Mouse (Mus musculus) ES-E14 (cell line): ENCODE results near the gene Plxdc1.

ENCODE experiments used
- CHD2 ChIP-seq: IDR thresholded peaks from 2 replicates; pipeline ENCODE4 v1.6.1; 2014; ENCODE audit warnings: mild to moderate bottlenecking, low read depth, low read length, inconsistent platforms
- HCFC1 ChIP-seq: IDR thresholded peaks from 2 replicates; pipeline ENCODE4 v1.6.1; 2012; ENCODE audit warnings: low read length, inconsistent platforms, borderline replicate concordance; ENCODE audit not compliant: insufficient read depth
- MAFK ChIP-seq: IDR thresholded peaks from 2 replicates; pipeline ENCODE4 v1.6.1; 2014; ENCODE audit warnings: mild to moderate bottlenecking, low read depth, low read length, inconsistent platforms; ENCODE audit not compliant: insufficient read depth
- ZC3H11A ChIP-seq: IDR thresholded peaks from 2 replicates; pipeline ENCODE4 v1.6.1; 2012; ENCODE audit warnings: low read depth, mild to moderate bottlenecking, inconsistent platforms, low read length, borderline replicate concordance
- ZNF384 ChIP-seq: IDR thresholded peaks from 2 replicates; pipeline ENCODE4 v1.6.1; 2012; ENCODE audit warnings: low read depth, low read length, inconsistent platforms

- TF ChIP-seq MAFK = no peak
- no peak for TF ChIP-seq ZNF384
- no peak for TF ChIP-seq ZC3H11A
- TF ChIP-seq CHD2 = no peak
- TF ChIP-seq HCFC1 = no peak
Observed at GRCm38 (mm10) chr11:97955146-97955902, 30.9 kb downstream of the Plxdc1 start.
